Mouse (Mus musculus) CD4-positive, CD25-positive, alpha-beta regulatory T cell, adult 4 months (primary cell): ENCODE measurements around the gene Mrps12. TPM values are rescaled to one million over a fixed set of nuclear protein-coding genes. Genes with fewer than 3 reads are reported as not detected.

Experiments used
- ATAC-seq: one replicate; pipeline ENCODE4 v1.8.0; 2017
- polyA plus RNA-seq, 2 experiments: library from polyadenylated mRNA; unstranded; fragments of 100-300 nt; shearing (Covaris generic); gene quantifications; one replicate each; pipeline ENCODE4 v1.2.1; 2017

Mrps12 gene
- polyA plus RNA-seq, 2 experiments from 2014 or later: 66.3 to 68.5 TPM

- ATAC-seq: no peak
These were observed 17.0 kb upstream of the Mrps12 start for GRCm38 (mm10) chr7:28758623-28759022.

DNA sequence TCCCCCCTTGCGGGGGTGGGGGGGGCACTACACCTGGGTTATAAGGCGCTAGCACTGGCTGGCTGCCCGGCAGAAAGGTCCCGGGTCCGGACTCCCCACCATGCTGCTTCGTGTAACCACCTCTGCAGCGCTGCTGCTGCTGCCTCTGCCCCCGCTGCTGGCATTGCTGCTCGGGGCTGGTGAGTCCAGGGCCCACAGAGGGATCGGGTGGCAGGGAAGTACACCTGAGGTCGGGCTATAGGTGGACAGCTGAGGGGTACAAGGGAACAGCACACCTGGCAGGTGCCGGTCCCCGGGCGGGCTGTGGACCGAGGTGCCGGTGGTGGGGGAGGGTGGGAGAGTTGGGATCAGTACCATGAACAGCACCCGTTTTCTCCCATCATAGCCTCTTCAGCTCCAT is 14.5 kb upstream of the Mrps12 start, which contains the start of gene Ccer2:
Gene Ccer2 (plus strand): TSS at position 96 of the 400 bp plus-strand sequence.
- no peak for ATAC-seq

- ATAC-seq: no peak
These were observed 8.3 kb upstream of the Mrps12 start for GRCm38 (mm10) chr7:28749935-28750334.

DNA sequence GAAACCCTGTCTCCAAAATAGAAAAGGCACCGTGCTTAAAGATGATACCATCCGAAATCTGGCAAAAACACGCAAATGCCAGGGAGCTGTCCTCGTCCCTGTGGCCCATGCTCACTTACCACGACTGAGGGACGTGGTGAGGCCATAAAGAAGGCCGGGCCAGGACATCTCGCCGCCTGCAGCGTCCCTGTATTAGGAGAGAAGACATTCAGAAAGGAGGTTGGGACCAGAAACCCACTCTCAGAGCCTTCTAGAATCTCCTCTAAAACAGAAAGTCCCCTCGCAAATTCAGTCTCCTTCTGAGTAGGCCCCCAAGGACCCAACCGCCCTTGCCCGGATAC is 282 bp downstream of the Mrps12 start:
- no peak for ATAC-seq

GRCm38 (mm10) chr7:28740949-28741348 is 671 bp downstream of the Mrps12 start:
- ATAC-seq: no peak

DNA sequence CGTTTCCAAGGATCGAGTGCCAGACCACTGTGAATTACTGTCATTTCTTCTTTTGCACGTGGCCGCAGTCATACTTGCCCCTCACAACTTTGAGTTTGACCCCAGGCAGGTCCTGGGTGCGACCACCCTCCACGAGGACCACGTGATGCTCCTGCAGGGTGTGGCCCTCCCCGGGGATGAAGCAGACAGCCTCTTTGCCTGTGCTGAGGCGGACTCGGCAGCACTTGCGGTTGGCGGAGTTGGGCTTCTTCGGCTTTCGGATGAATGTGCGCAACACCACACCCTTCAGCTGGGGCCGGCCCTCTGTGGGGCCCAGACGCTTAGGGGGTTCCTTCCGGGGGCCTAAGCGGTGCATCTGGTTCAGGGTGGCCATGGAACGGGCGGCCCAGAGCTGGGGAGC is 1.8 kb downstream of the Mrps12 start:
- no peak for ATAC-seq

DNA sequence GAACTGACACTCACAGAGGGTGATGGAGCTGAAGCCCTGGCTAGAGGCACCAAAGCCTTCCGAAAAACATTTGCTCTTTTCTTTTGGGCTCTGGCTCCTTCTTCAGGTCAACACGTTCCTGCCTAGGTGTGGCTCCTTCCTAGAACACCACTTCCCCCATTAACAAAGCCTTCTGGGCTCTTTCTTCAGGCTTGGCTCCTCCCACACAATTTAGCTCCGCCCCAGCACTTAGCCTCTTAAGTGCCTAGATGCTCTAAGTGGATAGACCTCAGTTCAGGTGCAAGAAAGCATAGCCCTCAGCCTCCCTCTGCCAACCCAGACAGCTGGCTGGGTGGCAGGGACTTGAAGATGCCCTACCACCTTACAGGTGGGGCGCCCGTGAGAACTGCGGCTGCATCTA is 5.9 kb downstream of the Mrps12 start:
- no peak for ATAC-seq

GRCm38 (mm10) chr7:28733211-28733610 is 8.4 kb downstream of the Mrps12 start:
- ATAC-seq: no peak

DNA sequence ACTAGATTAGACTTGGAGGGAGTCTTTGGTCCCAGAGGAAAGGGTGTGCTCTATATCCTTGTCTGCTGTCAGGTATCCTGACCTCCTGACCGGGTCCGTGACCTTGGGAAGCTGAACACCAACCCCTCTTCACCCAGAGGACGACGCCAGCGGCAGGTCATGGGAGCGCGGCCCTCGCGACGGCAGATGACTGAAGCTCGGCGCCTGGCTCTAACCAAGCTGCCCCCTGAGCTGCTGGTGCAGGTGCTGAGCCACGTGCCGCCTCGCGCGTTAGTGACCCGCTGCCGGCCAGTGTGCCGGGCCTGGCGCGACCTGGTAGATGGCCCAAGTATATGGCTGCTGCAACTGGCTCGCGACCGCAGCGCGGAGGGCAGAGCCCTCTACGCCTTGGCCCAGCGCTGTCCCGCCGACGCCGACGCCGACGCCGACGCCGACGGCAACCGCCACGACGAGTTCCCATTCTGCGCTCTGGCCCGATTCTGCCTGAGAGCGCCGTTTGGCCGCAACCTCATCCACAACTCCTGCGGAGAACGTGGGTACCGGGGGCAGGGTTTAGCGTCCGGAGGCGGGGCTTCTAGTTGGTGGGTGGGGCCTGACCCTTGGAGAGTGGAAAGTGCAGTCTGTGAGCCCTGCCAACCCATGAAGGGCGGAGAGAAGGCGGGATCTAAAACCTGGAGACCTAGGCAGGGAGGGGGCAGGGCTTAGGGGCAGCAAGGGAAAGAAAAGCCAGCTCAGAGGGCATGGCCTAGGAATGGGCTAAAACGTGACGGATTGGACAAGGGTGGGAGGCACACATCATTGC is 9.1 kb downstream of the Mrps12 start:
- peak; percentile 86 for ATAC-seq

DNA sequence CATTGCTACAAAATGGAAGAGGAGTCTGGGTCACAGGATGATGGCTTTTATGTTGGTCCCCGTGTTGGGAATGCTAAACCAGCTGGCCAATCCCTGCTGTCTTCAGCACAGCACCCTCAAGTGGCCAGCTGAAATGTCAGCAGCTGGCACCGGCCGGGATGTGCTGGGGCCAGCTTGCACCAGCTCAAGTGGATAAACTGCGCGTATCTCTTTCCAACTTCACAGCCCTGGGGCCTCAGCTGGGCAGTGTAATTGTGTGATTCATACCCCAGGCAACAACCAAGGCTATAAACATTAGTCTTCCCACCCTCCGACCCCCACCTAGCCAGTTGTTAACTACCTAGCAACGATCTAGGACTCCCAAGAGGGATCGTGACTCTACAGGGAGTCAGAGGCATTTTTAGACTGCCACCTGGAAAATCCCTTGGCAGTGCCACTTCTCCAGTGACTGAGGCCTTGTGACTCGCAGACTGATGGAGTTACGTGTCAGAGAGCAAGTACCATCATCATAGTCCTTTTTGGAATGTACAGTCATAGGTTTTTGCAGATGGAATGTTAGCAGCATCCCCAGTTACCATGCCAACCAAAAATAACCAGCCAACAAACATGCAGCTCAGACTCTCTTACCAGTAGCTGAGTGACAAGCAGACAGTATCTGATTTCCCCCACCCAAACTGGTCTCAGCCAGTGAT is 13.8 kb downstream of the Mrps12 start:
- no peak for ATAC-seq

- peak; percentile 84 for ATAC-seq
These were observed 15.0 kb downstream of the Mrps12 start for GRCm38 (mm10) chr7:28726600-28726999.

GRCm38 (mm10) chr7:28724613-28725012 is 17.0 kb downstream of the Mrps12 start:
- no peak for ATAC-seq

- no peak for ATAC-seq
These were observed 19.5 kb downstream of the Mrps12 start for GRCm38 (mm10) chr7:28722079-28722478.

GRCm38 (mm10) chr7:28720753-28721537 is 20.7 kb downstream of the Mrps12 start:
- no peak for ATAC-seq

GRCm38 (mm10) chr7:28719650-28720049 is 22.0 kb downstream of the Mrps12 start:
- no peak for ATAC-seq

- no peak for ATAC-seq
These were observed 22.5 kb downstream of the Mrps12 start for GRCm38 (mm10) chr7:28719159-28719558.

GRCm38 (mm10) chr7:28717726-28718125 is 23.9 kb downstream of the Mrps12 start:
- no peak for ATAC-seq

DNA sequence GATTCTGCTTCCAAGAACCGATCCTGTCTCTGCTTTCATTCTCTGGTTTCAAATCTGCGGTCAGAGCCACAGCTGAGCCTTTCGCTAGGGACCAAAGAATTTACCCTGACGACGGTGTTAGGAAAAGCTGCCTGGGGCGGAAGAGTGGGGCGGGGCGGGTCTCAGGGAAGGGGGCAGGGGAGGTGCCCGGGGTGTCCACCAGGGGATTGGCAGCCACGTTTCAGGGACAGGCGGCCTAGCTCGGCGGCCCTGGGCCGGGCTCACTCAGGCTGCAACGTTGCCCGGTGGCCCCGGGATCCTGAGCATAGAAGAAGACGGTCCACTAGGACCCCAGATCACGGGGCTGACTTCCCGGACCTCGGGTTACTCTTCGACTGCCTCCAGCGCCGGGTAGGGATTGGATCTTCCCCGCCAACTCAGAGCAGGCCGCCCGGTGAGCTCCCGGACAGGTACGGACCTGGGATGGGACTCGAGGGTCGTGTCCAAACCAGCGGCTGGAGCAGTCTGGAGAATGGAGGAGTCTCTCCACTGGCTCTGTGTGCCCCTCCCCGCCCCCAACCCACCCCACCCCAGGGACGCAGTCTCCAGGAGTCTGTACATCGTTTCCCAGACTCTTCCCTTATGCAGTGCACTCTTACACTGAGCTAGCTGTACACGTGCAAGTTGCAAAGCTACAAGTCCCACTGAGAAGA is 24.9 kb downstream of the Mrps12 start, which contains the start of gene Fbxo17:
Gene Fbxo17 (plus strand): TSS at position 215 of the 692 bp plus-strand sequence.
- ATAC-seq: peak; percentile 69

GRCm38 (mm10) chr7:28715598-28715997 is 26.0 kb downstream of the Mrps12 start:
- no peak for ATAC-seq

- ATAC-seq: no peak
These were observed 27.0 kb downstream of the Mrps12 start for GRCm38 (mm10) chr7:28714667-28715066.

GRCm38 (mm10) chr7:28710962-28711361 is 30.7 kb downstream of the Mrps12 start:
- ATAC-seq: no peak

- no peak for ATAC-seq
These were observed 32.2 kb downstream of the Mrps12 start for GRCm38 (mm10) chr7:28709454-28709853.
